Mouse (Mus musculus): ENCODE results near the gene Rbm20.

DNA sequence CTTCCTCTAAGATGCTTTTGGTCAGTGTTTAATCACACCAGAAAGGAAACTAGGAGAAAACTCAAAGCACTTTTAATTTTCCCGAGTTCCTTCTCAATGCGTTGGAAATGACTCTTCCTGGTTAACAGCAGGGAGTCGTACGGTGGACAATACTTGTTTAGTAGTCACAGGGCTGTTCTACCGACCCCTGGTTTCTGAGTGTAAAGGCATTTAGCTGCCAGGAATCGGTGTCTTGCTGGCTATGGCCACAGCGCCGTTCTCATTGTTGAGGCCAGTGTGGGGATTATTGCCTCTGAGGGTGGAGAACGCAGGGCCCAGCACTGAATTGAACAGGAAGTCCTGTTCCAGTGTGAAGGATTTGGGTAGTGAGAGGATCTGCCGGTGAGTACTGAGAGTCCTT is 13.7 kb downstream of the Rbm20 start:
- TF ChIP-seq EP300 (IDR thresholded peaks at IDR 0.05; ENCODE audit: low read length) (no peak), HCFC1 (IDR thresholded peaks at IDR 0.05; ENCODE audit: low read depth, low read length) (no peak), CTCF (conservative IDR thresholded peaks at IDR 0.05 in 1 of 2, IDR thresholded peaks at IDR 0.05 in 1 of 2; ENCODE audit: low read depth in 2 of 2, low read length in 2 of 2) (no peak), NELFE (IDR thresholded peaks at IDR 0.05; ENCODE audit: low read depth, low read length) (no peak), ELF1 (IDR thresholded peaks at IDR 0.05; ENCODE audit: low read depth, low read length) (no peak), BHLHE40 (IDR thresholded peaks at IDR 0.05; ENCODE audit: low read depth, low read length) (no peak), POLR2A (IDR thresholded peaks at IDR 0.05; ENCODE audit: low read depth, low read length) (no peak), GABPA (IDR thresholded peaks at IDR 0.05; ENCODE audit: insufficient replicate concordance, low read depth, low read length) (no peak), SMC3 (IDR thresholded peaks at IDR 0.05; ENCODE audit: low read depth, low read length) (no peak), KAT2A (IDR thresholded peaks at IDR 0.05; ENCODE audit: insufficient replicate concordance, low read length) (no peak)

Measured in CH12.LX (cell line).